ENCODE assay signal across 18 mouse cellular contexts in the genomic region with DNA sequence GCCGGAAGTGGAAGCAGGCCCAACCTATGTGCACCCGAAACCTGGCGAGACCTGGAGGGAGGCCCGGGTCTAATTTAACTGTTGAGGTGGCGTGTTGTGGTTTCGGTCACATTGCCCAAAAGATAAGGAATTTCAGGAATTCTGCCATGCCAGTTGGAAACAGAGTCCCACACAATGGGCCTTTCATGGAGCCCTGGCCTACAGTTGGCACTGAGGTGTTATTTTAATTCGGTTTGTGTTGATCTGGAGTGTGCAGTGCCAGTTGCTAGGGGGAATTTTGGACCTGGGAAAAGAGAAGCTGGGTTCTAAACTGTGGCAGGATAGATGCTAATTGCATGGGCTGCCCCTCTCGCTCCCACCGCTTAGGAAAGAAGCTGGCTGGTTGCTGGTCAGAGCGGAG. TPM values are rescaled to one million over a fixed set of nuclear protein-coding genes. Genes with fewer than 3 reads are reported as not detected.
A peak's percentile ranks its signal among the peaks of the same experiment; 100 is the strongest.
DNase-seq lines count a peak whose midpoint lies in the region; ATAC-seq and TF ChIP-seq lines count a peak whose summit lies in the region.
"Had no signal": no experiment of that assay in that cellular context is flagged by ENCODE, and none has a peak within 500 bp of the region (broad histone marks: within the 10 kb centered on the region; RNA-seq: fewer than 3 reads in every experiment).

No protein-coding gene starts in this region.

- H3K4me3 ChIP-seq in forebrain, embryonic 10.5 days, result no peak overlapping the region
- H3K4me3 ChIP-seq in forebrain, embryonic 12.5 days (replicated peaks), result no peak overlapping the region
- no peak overlapping the region for H3K4me3 ChIP-seq in lung, embryonic 14.5 days (ENCODE audit: low read depth, low read length)
- H3K4me3 ChIP-seq in lung, postnatal 0 days (ENCODE audit: low read depth, low read length), result no peak overlapping the region
- H3K4me3 ChIP-seq in intestine, embryonic 16.5 days (ENCODE audit: low read length), result no peak overlapping the region
- H3K4me3 ChIP-seq: erythroblast, embryonic 14.5 days; limb, embryonic 15.5 days had no signal

- peaks cover 24% of the 10 kb centered on the region for H3K4me1 ChIP-seq in forebrain, embryonic 10.5 days
- 0 out of 2 replicates have a peak, but pooled peaks cover 3% of the 10 kb centered on the region for H3K4me1 ChIP-seq in forebrain, embryonic 12.5 days
- H3K4me1 ChIP-seq in lung, embryonic 14.5 days (ENCODE audit: insufficient read depth), result no peaks in the 10 kb centered on the region
- no peaks in the 10 kb centered on the region for H3K4me1 ChIP-seq in lung, postnatal 0 days (ENCODE audit: insufficient read depth, low read depth, low read length)
- peaks cover 34% of the 10 kb centered on the region for H3K4me1 ChIP-seq in intestine, embryonic 16.5 days (ENCODE audit: control insufficient read depth, insufficient read depth, low read length)

- WGBS in forebrain, embryonic 10.5 days, result 80% methylated on average over 10 of the region's 10 CpGs
- 79% methylated on average over 10 of the region's 10 CpGs for WGBS in forebrain, embryonic 12.5 days
- 68% methylated on average over 10 of the region's 10 CpGs for WGBS in lung, embryonic 14.5 days
- WGBS in lung, postnatal 0 days, result 75% methylated on average over 10 of the region's 10 CpGs
- WGBS in intestine, embryonic 16.5 days, result 77% methylated on average over 10 of the region's 10 CpGs

- H3K27ac ChIP-seq in forebrain, embryonic 10.5 days, result peak overlapping the region; percentile 36; the same call in 1 of the 2 replicates
- no peak overlapping the region; the same call in 1 of the 2 replicates for H3K27ac ChIP-seq in forebrain, embryonic 12.5 days
- peak overlapping the region; percentile 83 for H3K27ac ChIP-seq in lung, embryonic 14.5 days (ENCODE audit: low read depth)
- no peak overlapping the region for H3K27ac ChIP-seq in lung, postnatal 0 days (ENCODE audit: low read length)
- peak overlapping the region; percentile 3 for H3K27ac ChIP-seq in intestine, embryonic 16.5 days (ENCODE audit: low read length)
- H3K27ac ChIP-seq: limb, embryonic 15.5 days had no signal

- peaks cover 11% of the 10 kb centered on the region; the same call in 1 of the 2 replicates for H3K27me3 ChIP-seq in forebrain, embryonic 10.5 days (ENCODE audit: poor library complexity, severe bottlenecking)
- peaks cover 6% of the 10 kb centered on the region; the same call in 1 of the 2 replicates for H3K27me3 ChIP-seq in forebrain, embryonic 12.5 days
- no peaks in the 10 kb centered on the region for H3K27me3 ChIP-seq in lung, embryonic 14.5 days (ENCODE audit: insufficient read depth, low read length)
- H3K27me3 ChIP-seq in lung, postnatal 0 days (replicated peaks; ENCODE audit: insufficient read depth, low read length), result no peaks in the 10 kb centered on the region
- H3K27me3 ChIP-seq in intestine, embryonic 16.5 days (replicated peaks; ENCODE audit: control insufficient read depth, insufficient read depth, low read length), result no peaks in the 10 kb centered on the region

- TF ChIP-seq EP300 in lung, postnatal 0 days (IDR thresholded peaks at IDR 0.05), result no peak

- no peak overlapping the region for H3K4me2 ChIP-seq in forebrain, embryonic 12.5 days
- no peak overlapping the region for H3K4me2 ChIP-seq in lung, embryonic 14.5 days
- no peak overlapping the region for H3K4me2 ChIP-seq in lung, postnatal 0 days (replicated peaks; ENCODE audit: low read depth, low read length)
- H3K4me2 ChIP-seq in intestine, embryonic 16.5 days (ENCODE audit: low read depth, low read length), result no peak overlapping the region
- H3K4me2 ChIP-seq: limb, embryonic 15.5 days; midbrain, embryonic 11.5 days had no signal

- no peak overlapping the region for H3K9ac ChIP-seq in forebrain, embryonic 12.5 days
- no peak overlapping the region for H3K9ac ChIP-seq in lung, embryonic 14.5 days
- no peak overlapping the region for H3K9ac ChIP-seq in lung, postnatal 0 days (replicated peaks; ENCODE audit: low read depth)
- H3K9ac ChIP-seq in intestine, embryonic 16.5 days (ENCODE audit: low read depth, low read length), result 0 out of 2 replicates have a peak overlapping the region, but pooled peaks have one; percentile 30
- H3K9ac ChIP-seq: limb, embryonic 15.5 days had no signal

- H3K36me3 ChIP-seq in forebrain, embryonic 10.5 days (replicated peaks), result no peaks in the 10 kb centered on the region
- no peaks in the 10 kb centered on the region for H3K36me3 ChIP-seq in forebrain, embryonic 12.5 days (replicated peaks)
- H3K36me3 ChIP-seq in lung, embryonic 14.5 days (ENCODE audit: insufficient read depth), result no peaks in the 10 kb centered on the region
- H3K36me3 ChIP-seq in lung, postnatal 0 days (ENCODE audit: insufficient read depth, low read length), result no peaks in the 10 kb centered on the region
- H3K36me3 ChIP-seq in intestine, embryonic 16.5 days (ENCODE audit: control insufficient read depth, insufficient read depth, low read length), result no peaks in the 10 kb centered on the region
- H3K36me3 ChIP-seq: limb, embryonic 15.5 days had no signal

- no peaks in the 10 kb centered on the region for H3K9me3 ChIP-seq in forebrain, embryonic 10.5 days
- H3K9me3 ChIP-seq in forebrain, embryonic 12.5 days, result no peaks in the 10 kb centered on the region
- no peaks in the 10 kb centered on the region for H3K9me3 ChIP-seq in lung, embryonic 14.5 days (ENCODE audit: low read depth, low read length)
- no peaks in the 10 kb centered on the region for H3K9me3 ChIP-seq in lung, postnatal 0 days (ENCODE audit: low read length)
- H3K9me3 ChIP-seq in intestine, embryonic 16.5 days (ENCODE audit: control insufficient read depth, low read length), result no peaks in the 10 kb centered on the region
- H3K9me3 ChIP-seq: limb, embryonic 15.5 days had no signal

- ATAC-seq in forebrain, embryonic 12.5 days (ENCODE audit: low FRiP score), result no peak
- 0 out of 2 replicates have a peak, but pooled peaks have one; percentile 13 for ATAC-seq in lung, embryonic 14.5 days (ENCODE audit: insufficient read depth)
- no peak for ATAC-seq in lung, postnatal 0 days
- ATAC-seq in intestine, embryonic 16.5 days, result no peak
- ATAC-seq: inflammation-experienced regulatory T-cells, adult 6 months had no signal

- DNase-seq in forebrain, embryonic 10.5 days (ENCODE audit: extremely low spot score, low spot score), result no peak
- DNase-seq in lung, embryonic 14.5 days, result peak; percentile 57
- no peak for DNase-seq in lung, postnatal 0 days (ENCODE audit: low spot score)
- DNase-seq in Muller cell, postnatal 12 days (ENCODE audit: inconsistent ontology term), result peak; percentile 97
- DNase-seq in natural killer cell, adult 2 months (ENCODE audit: low spot score in 2 of 2), result no peak
- DNase-seq in right cerebral cortex, adult 18-20 months, result no peak
- DNase-seq: adrenal gland, adult 2 months; cerebellum, adult 9-11 months; embryo, embryonic 11 days; heart, adult 18-20 months; heart, postnatal 10 days; lung, postnatal 10 days had no signal

- no peak for TF ChIP-seq CTCF in lung, embryonic 14.5 days (IDR thresholded peaks at IDR 0.05; ENCODE audit: low read depth)
- no peak for TF ChIP-seq CTCF in lung, postnatal 0 days (IDR thresholded peaks at IDR 0.05)

RNA-seq across cellular contexts. Expression of gene Map3k21, which starts 10.0 kb away (rescaled TPM):
- not detected in 2 replicates for polyA plus RNA-seq in forebrain, embryonic 10.5 days (2016; fragmentation: Nextera tagmentation; extraction: Ambion mirVana)
- polyA plus RNA-seq in forebrain, embryonic 12.5 days (2016; fragmentation: Nextera tagmentation; extraction: Ambion mirVana), result 0.08 TPM in 2 replicates
- polyA plus RNA-seq in lung, embryonic 14.5 days (2014; fragmentation: Nextera tagmentation; extraction: Ambion mirVana), result 4.1 and 5.3 TPM in 2 replicates
- 0.74 and 0.76 TPM in 2 replicates for polyA plus RNA-seq in lung, postnatal 0 days (2015; fragmentation: Nextera tagmentation; extraction: Ambion mirVana)
- 2.8 and 3.8 TPM in 2 replicates for polyA plus RNA-seq in intestine, embryonic 16.5 days (2015; fragmentation: Nextera tagmentation; extraction: Ambion mirVana)
- polyA plus RNA-seq: erythroblast, embryonic 14.5 days; inflammation-experienced regulatory T-cells, adult 6 months had no signal

RNA-seq across cellular contexts. Expression of gene Pcnx2, which starts 22.2 kb away (rescaled TPM):
- polyA plus RNA-seq in forebrain, embryonic 10.5 days (2016; fragmentation: Nextera tagmentation; extraction: Ambion mirVana), result 0.15 TPM in 1 of 2 replicates, not detected in the other
- polyA plus RNA-seq in forebrain, embryonic 12.5 days (2016; fragmentation: Nextera tagmentation; extraction: Ambion mirVana), result 1.3 TPM in 2 replicates
- 0.15 TPM in 1 of 2 replicates, not detected in the other for polyA plus RNA-seq in lung, embryonic 14.5 days (2014; fragmentation: Nextera tagmentation; extraction: Ambion mirVana)
- polyA plus RNA-seq in lung, postnatal 0 days (2015; fragmentation: Nextera tagmentation; extraction: Ambion mirVana), result 0.18 and 0.31 TPM in 2 replicates
- polyA plus RNA-seq in intestine, embryonic 16.5 days (2015; fragmentation: Nextera tagmentation; extraction: Ambion mirVana), result 0.10 TPM in 2 replicates

Comparison
In these comparisons a context has a peak if more than half of its experiments do, and no peak if none do; other contexts are left out.
1. DNase-seq: peak in lung, embryonic 14.5 days (single experiment) and Muller cell, postnatal 12 days (single experiment); none in forebrain, embryonic 10.5 days (single experiment), lung, postnatal 0 days (single experiment), natural killer cell, adult 2 months (0 of 2) and right cerebral cortex, adult 18-20 months (single experiment).
2. H3K27ac ChIP-seq: peak in forebrain, embryonic 10.5 days (single experiment), lung, embryonic 14.5 days (single experiment) and intestine, embryonic 16.5 days (single experiment); none in forebrain, embryonic 12.5 days (single experiment) and lung, postnatal 0 days (single experiment).